In the genomic region with DNA sequence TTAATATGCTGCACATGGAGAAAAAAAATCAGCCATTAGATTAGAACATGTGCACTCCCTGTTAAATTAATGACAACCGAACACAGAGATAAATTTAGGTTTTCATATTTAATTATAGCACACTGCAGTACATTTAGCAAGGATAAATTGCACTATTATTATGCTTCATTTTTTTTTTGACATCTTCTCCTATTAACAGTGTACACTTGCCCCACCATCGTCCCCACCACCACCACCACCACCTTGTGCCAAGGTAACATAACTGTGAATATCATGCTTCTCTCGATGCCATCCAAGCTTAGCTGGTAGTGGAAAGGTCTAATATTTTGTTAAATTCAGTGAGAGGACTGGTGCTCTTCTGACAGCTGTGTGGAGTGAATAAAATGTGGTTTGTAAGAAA, we compare ENCODE assay signal across 26 mouse cellular contexts.
DNase-seq lines count a peak whose midpoint lies in the region; ATAC-seq lines count a peak whose summit lies in the region.
"Had no signal": no experiment of that assay in that cellular context is flagged by ENCODE, and none has a peak within 500 bp of the region (broad histone marks: within the 10 kb centered on the region; RNA-seq: fewer than 3 reads in every experiment).

No protein-coding gene starts in this region.

- H3K4me3 ChIP-seq in midbrain, embryonic 11.5 days (ENCODE audit: low read depth, low read length), result no peak overlapping the region
- no peak overlapping the region for H3K4me3 ChIP-seq in midbrain, embryonic 10.5 days
- no peak overlapping the region for H3K4me3 ChIP-seq in forebrain, embryonic 11.5 days (ENCODE audit: low read depth, low read length)
- H3K4me3 ChIP-seq in forebrain, embryonic 15.5 days, result no peak overlapping the region
- no peak overlapping the region for H3K4me3 ChIP-seq in midbrain, embryonic 14.5 days (replicated peaks; ENCODE audit: low read depth, low read length)
- H3K4me3 ChIP-seq: embryonic facial prominence, embryonic 12.5 days; heart, embryonic 15.5 days; limb, embryonic 12.5 days; neural tube, embryonic 13.5 days had no signal

- no peaks in the 10 kb centered on the region for H3K9me3 ChIP-seq in midbrain, embryonic 11.5 days (ENCODE audit: control insufficient read depth, low read length)
- H3K9me3 ChIP-seq in midbrain, embryonic 10.5 days (replicated peaks), result no peaks in the 10 kb centered on the region
- H3K9me3 ChIP-seq in forebrain, embryonic 11.5 days (ENCODE audit: control insufficient read depth, low read length), result no peaks in the 10 kb centered on the region
- H3K9me3 ChIP-seq in forebrain, embryonic 15.5 days, result no peaks in the 10 kb centered on the region
- no peaks in the 10 kb centered on the region for H3K9me3 ChIP-seq in midbrain, embryonic 14.5 days (ENCODE audit: control insufficient read depth, low read length)
- H3K9me3 ChIP-seq: embryonic facial prominence, embryonic 12.5 days; heart, embryonic 15.5 days; limb, embryonic 12.5 days; neural tube, embryonic 13.5 days had no signal

- WGBS in midbrain, embryonic 11.5 days, result 84% methylated on average over 3 of the region's 3 CpGs
- WGBS in midbrain, embryonic 10.5 days, result 94% methylated on average over 3 of the region's 3 CpGs
- WGBS in forebrain, embryonic 11.5 days, result 57% methylated on average over 3 of the region's 3 CpGs
- WGBS in forebrain, embryonic 15.5 days, result 10% methylated on average over 3 of the region's 3 CpGs
- WGBS in midbrain, embryonic 14.5 days, result 43% methylated on average over 3 of the region's 3 CpGs

- ATAC-seq in midbrain, embryonic 11.5 days (ENCODE audit: low FRiP score), result peak; percentile 54
- ATAC-seq in forebrain, embryonic 11.5 days (replicated peaks; ENCODE audit: low FRiP score), result peak; percentile 53
- peak; percentile 72 for ATAC-seq in forebrain, embryonic 15.5 days (replicated peaks)
- peak; percentile 40; the same call in 1 of the 2 replicates for ATAC-seq in midbrain, embryonic 14.5 days (ENCODE audit: low FRiP score, low TSS enrichment)
- ATAC-seq: activated CD4-positive, CD25-positive, alpha-beta regulatory T cell, adult 4 months; liver, postnatal 0 days had no signal

- H3K36me3 ChIP-seq in midbrain, embryonic 11.5 days (ENCODE audit: control insufficient read depth, insufficient read depth, low read length), result no peaks in the 10 kb centered on the region
- H3K36me3 ChIP-seq in midbrain, embryonic 10.5 days, result no peaks in the 10 kb centered on the region
- no peaks in the 10 kb centered on the region for H3K36me3 ChIP-seq in forebrain, embryonic 11.5 days (ENCODE audit: control insufficient read depth, insufficient read depth, low read length)
- H3K36me3 ChIP-seq in forebrain, embryonic 15.5 days, result no peaks in the 10 kb centered on the region
- H3K36me3 ChIP-seq in midbrain, embryonic 14.5 days (ENCODE audit: control insufficient read depth, insufficient read depth, low read length), result no peaks in the 10 kb centered on the region
- H3K36me3 ChIP-seq: embryonic facial prominence, embryonic 12.5 days; G1E; heart, embryonic 15.5 days; limb, embryonic 12.5 days; neural tube, embryonic 13.5 days had no signal

- H3K27ac ChIP-seq in midbrain, embryonic 11.5 days (ENCODE audit: low read depth, low read length), result no peak overlapping the region
- H3K27ac ChIP-seq in midbrain, embryonic 10.5 days (replicated peaks), result no peak overlapping the region
- H3K27ac ChIP-seq in forebrain, embryonic 11.5 days (ENCODE audit: low read depth, low read length), result no peak overlapping the region
- peak overlapping the region; percentile 65 for H3K27ac ChIP-seq in forebrain, embryonic 15.5 days (replicated peaks)
- peak overlapping the region; percentile 53; the same call in 1 of the 2 replicates for H3K27ac ChIP-seq in midbrain, embryonic 14.5 days (replicated peaks; ENCODE audit: low read depth, low read length)
- H3K27ac ChIP-seq: embryonic facial prominence, embryonic 12.5 days; heart, embryonic 15.5 days; kidney, postnatal 0 days; limb, embryonic 12.5 days; neural tube, embryonic 13.5 days had no signal

- no peaks in the 10 kb centered on the region for H3K4me1 ChIP-seq in midbrain, embryonic 11.5 days (ENCODE audit: control insufficient read depth, insufficient read depth, low read length)
- H3K4me1 ChIP-seq in midbrain, embryonic 10.5 days, result peaks cover 12% of the 10 kb centered on the region; the same call in 1 of the 2 replicates
- H3K4me1 ChIP-seq in forebrain, embryonic 11.5 days (replicated peaks; ENCODE audit: control insufficient read depth, insufficient read depth, low read length), result no peaks in the 10 kb centered on the region
- peaks cover 19% of the 10 kb centered on the region for H3K4me1 ChIP-seq in forebrain, embryonic 15.5 days
- H3K4me1 ChIP-seq in midbrain, embryonic 14.5 days (ENCODE audit: control insufficient read depth, insufficient read depth, low read length), result peaks cover 16% of the 10 kb centered on the region; the same call in 1 of the 2 replicates
- H3K4me1 ChIP-seq: embryonic facial prominence, embryonic 12.5 days; heart, embryonic 15.5 days; limb, embryonic 12.5 days had no signal

- no peaks in the 10 kb centered on the region for H3K27me3 ChIP-seq in midbrain, embryonic 11.5 days (ENCODE audit: control insufficient read depth, insufficient read depth, low read length)
- no peaks in the 10 kb centered on the region for H3K27me3 ChIP-seq in midbrain, embryonic 10.5 days (ENCODE audit: low read depth, poor library complexity, severe bottlenecking)
- H3K27me3 ChIP-seq in forebrain, embryonic 11.5 days (ENCODE audit: control insufficient read depth, insufficient read depth, low read length), result no peaks in the 10 kb centered on the region
- H3K27me3 ChIP-seq in forebrain, embryonic 15.5 days, result no peaks in the 10 kb centered on the region
- H3K27me3 ChIP-seq in midbrain, embryonic 14.5 days (ENCODE audit: control insufficient read depth, insufficient read depth, low read length), result no peaks in the 10 kb centered on the region
- H3K27me3 ChIP-seq: CH12.LX; embryonic facial prominence, embryonic 12.5 days; heart, embryonic 15.5 days; limb, embryonic 12.5 days; neural tube, embryonic 13.5 days had no signal

- DNase-seq in midbrain, embryonic 11.5 days (ENCODE audit: low spot score, missing footprints), result no peak
- no peak for DNase-seq in midbrain, embryonic 10.5 days (ENCODE audit: low spot score)
- no peak for DNase-seq in forebrain, embryonic 11.5 days (ENCODE audit: low spot score)
- DNase-seq in midbrain, embryonic 14.5 days, result no peak
- no peak for DNase-seq in left cerebral cortex, postnatal 4 days
- no peak for DNase-seq in adrenal gland, adult 2 months
- DNase-seq: adrenal gland, postnatal 10 days; B cell, adult 2 months; cerebellum, adult 18-20 months; cerebellum, postnatal 14 days; heart, postnatal 36 days; kidney, adult 2 months; liver, postnatal 0 days; lung, postnatal 14 days; right cerebral cortex, postnatal 4 days; thymus, adult 18-20 months had no signal

- intact Hi-C loops in left cerebral cortex, postnatal 4 days (cut with DNase I), result no loop called here

- no peak overlapping the region for H3K9ac ChIP-seq in midbrain, embryonic 11.5 days (ENCODE audit: low read length)
- H3K9ac ChIP-seq in forebrain, embryonic 11.5 days (ENCODE audit: low read length), result no peak overlapping the region
- H3K9ac ChIP-seq in forebrain, embryonic 15.5 days (replicated peaks), result no peak overlapping the region
- H3K9ac ChIP-seq in midbrain, embryonic 14.5 days (replicated peaks; ENCODE audit: low read length), result no peak overlapping the region
- H3K9ac ChIP-seq: embryonic facial prominence, embryonic 12.5 days; heart, embryonic 15.5 days; limb, embryonic 12.5 days; liver, postnatal 0 days had no signal

- no peak overlapping the region for H3K4me2 ChIP-seq in midbrain, embryonic 11.5 days
- H3K4me2 ChIP-seq in forebrain, embryonic 11.5 days (ENCODE audit: low read depth, low read length, severe bottlenecking), result no peak overlapping the region
- H3K4me2 ChIP-seq in forebrain, embryonic 15.5 days (replicated peaks), result 0 out of 2 replicates have a peak overlapping the region, but pooled peaks have one; percentile 32
- no peak overlapping the region; the same call in 1 of the 2 replicates for H3K4me2 ChIP-seq in midbrain, embryonic 14.5 days (ENCODE audit: low read length)
- H3K4me2 ChIP-seq: embryonic facial prominence, embryonic 12.5 days; heart, embryonic 15.5 days; limb, embryonic 12.5 days; liver, embryonic 11.5 days had no signal

Comparison
In these comparisons a context has a peak if more than half of its experiments do, and no peak if none do; other contexts are left out.
1. H3K27ac ChIP-seq: peak in forebrain, embryonic 15.5 days (single experiment) and midbrain, embryonic 14.5 days (single experiment); none in midbrain, embryonic 11.5 days (single experiment), midbrain, embryonic 10.5 days (single experiment) and forebrain, embryonic 11.5 days (single experiment).
2. Peak in every context shown above with its lines, with median percentiles within 50 percentile points of each other: ATAC-seq.